Mouse (Mus musculus) gastrocnemius, postnatal 10 days (tissue): Measurements from ENCODE around the gene Acly. TPM values are rescaled to one million over a fixed set of nuclear protein-coding genes. Genes with fewer than 3 reads are reported as not detected.

Experiments
- DNase-seq: peaks from one replicate; pipeline ENCODE4 v3.0.0; 2021; ENCODE audit warnings: mixed read lengths
- total RNA-seq, 2 experiments: library from RNA; stranded (reverse); gene quantifications; 2 replicates each; pipeline ENCODE4 v1.2.3; 2021

Gene Acly
- total RNA-seq, 2 experiments from 2014 or later: 26.6 to 34.6 TPM

- no peak for DNase-seq
Measured at GRCm38 (mm10) chr11:100510556-100510955, 17.2 kb downstream of the Acly start.

GRCm38 (mm10) chr11:100505997-100506396 is 21.8 kb downstream of the Acly start:
- DNase-seq: no peak

GRCm38 (mm10) chr11:100504990-100505660 is 22.7 kb downstream of the Acly start:
- DNase-seq: no peak

- DNase-seq: no peak
Measured at GRCm38 (mm10) chr11:100501321-100501720, 26.5 kb downstream of the Acly start.

- no peak for DNase-seq
Measured at GRCm38 (mm10) chr11:100500651-100501050, 27.1 kb downstream of the Acly start.

GRCm38 (mm10) chr11:100500241-100500640 is 27.6 kb downstream of the Acly start:
- DNase-seq: no peak

- no peak for DNase-seq
Measured at GRCm38 (mm10) chr11:100493771-100494170, 34.0 kb downstream of the Acly start.

- DNase-seq: no peak
Measured at GRCm38 (mm10) chr11:100490951-100491350, 36.8 kb downstream of the Acly start.

- DNase-seq: no peak
Measured at GRCm38 (mm10) chr11:100485801-100486538, 41.8 kb downstream of the Acly start.

GRCm38 (mm10) chr11:100484461-100484860 is 43.3 kb downstream of the Acly start:
- no peak for DNase-seq

- no peak for DNase-seq
Measured at GRCm38 (mm10) chr11:100479152-100479551, 48.6 kb downstream of the Acly start.

GRCm38 (mm10) chr11:100476281-100476680 is 51.5 kb downstream of the Acly start:
- DNase-seq: no peak

GRCm38 (mm10) chr11:100472935-100473295 is 54.9 kb downstream of the Acly start:
- DNase-seq: no peak

- peak; percentile 90 for DNase-seq
Measured at GRCm38 (mm10) chr11:100472197-100472934, 55.4 kb downstream of the Acly start, which contains the start of gene Klhl11. Gene Klhl11, minus strand, starts transcription at chr11:100472741.

GRCm38 (mm10) chr11:100471352-100472196 is 56.2 kb downstream of the Acly start:
- DNase-seq: no peak

GRCm38 (mm10) chr11:100465833-100466232 is 62.0 kb downstream of the Acly start:
- no peak for DNase-seq

GRCm38 (mm10) chr11:100465229-100465792 is 62.5 kb downstream of the Acly start:
- DNase-seq: no peak

- DNase-seq: no peak
Measured at GRCm38 (mm10) chr11:100462699-100463098, 65.1 kb downstream of the Acly start.

GRCm38 (mm10) chr11:100457711-100458110 is 70.1 kb downstream of the Acly start:
- no peak for DNase-seq

- no peak for DNase-seq
Measured at GRCm38 (mm10) chr11:100457247-100457646, 70.6 kb downstream of the Acly start.

- DNase-seq: no peak
Measured at GRCm38 (mm10) chr11:100442625-100443024, 85.2 kb downstream of the Acly start.

- no peak for DNase-seq
Measured at GRCm38 (mm10) chr11:100441797-100442196, 86.0 kb downstream of the Acly start, which contains the start of the genes Nt5c3b and Klhl10. Gene Nt5c3b, minus strand, starts transcription at chr11:100441808. Gene Klhl10, plus strand, starts transcription at chr11:100441917.
